Mouse (Mus musculus): ENCODE measurements around the gene Ctnna2. TPM values are rescaled to one million over a fixed set of nuclear protein-coding genes. Genes with fewer than 3 reads are reported as not detected.

Ctnna2 gene
- polyA plus RNA-seq, 1 experiment, result 0.70 TPM

- TF ChIP-seq CTCF (IDR thresholded peaks at IDR 0.05; ENCODE audit: borderline replicate concordance, control insufficient read depth, extremely low read depth, insufficient read depth, low read length, poor library complexity), result no peak
- TF ChIP-seq POLR2A (IDR thresholded peaks at IDR 0.05; ENCODE audit: control insufficient read depth, extremely low read depth, insufficient read depth, low read length, poor library complexity), result no peak
- WGBS, result 100% methylated on average over 2 of the region's 2 CpGs
- Histone ChIP-seq H3K4me1 (replicated peaks; ENCODE audit: control insufficient read depth, insufficient read depth, low read length) (no peaks in the 10 kb centered on the region), H3K4me3 (ENCODE audit: control insufficient read depth, insufficient read depth, low read length) (no peak overlapping the region), H3K36me3 (ENCODE audit: control insufficient read depth, insufficient read depth, low read length) (no peaks in the 10 kb centered on the region), H3K27ac (ENCODE audit: control insufficient read depth, insufficient read depth, low read length) (no peak overlapping the region), H3K27me3 (ENCODE audit: control insufficient read depth, insufficient read depth, low read length) (no peaks in the 10 kb centered on the region)
- no peak for DNase-seq
These were observed 608.4 kb downstream of the Ctnna2 start for GRCm38 (mm10) chr6:77371147-77371546.

DNA sequence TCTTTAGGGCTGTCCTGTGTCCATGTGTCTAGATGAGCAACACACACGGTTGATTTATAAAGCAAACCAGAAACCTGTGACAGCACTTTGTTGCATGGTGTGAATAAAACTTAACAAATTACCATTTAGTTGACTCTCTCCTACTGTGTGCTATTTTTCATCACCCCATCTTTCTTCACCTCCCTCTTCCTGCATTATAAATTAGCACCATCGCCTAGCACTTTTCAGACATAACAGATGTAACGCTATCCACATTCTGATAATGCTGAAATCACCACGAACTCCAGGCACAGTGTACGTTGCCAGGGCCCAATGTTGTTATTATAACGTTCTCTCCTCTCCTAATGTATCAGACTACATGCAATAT lies 621.0 kb downstream of the Ctnna2 start:
- Histone ChIP-seq H3K36me3 (ENCODE audit: control insufficient read depth, insufficient read depth, low read length) (no peaks in the 10 kb centered on the region), H3K4me3 (ENCODE audit: control insufficient read depth, insufficient read depth, low read length) (no peak overlapping the region), H3K27me3 (ENCODE audit: control insufficient read depth, insufficient read depth, low read length) (no peaks in the 10 kb centered on the region), H3K27ac (ENCODE audit: control insufficient read depth, insufficient read depth, low read length) (no peak overlapping the region), H3K4me1 (replicated peaks; ENCODE audit: control insufficient read depth, insufficient read depth, low read length) (no peaks in the 10 kb centered on the region)
- DNase-seq, result no peak
- no peak for TF ChIP-seq CTCF (IDR thresholded peaks at IDR 0.05; ENCODE audit: borderline replicate concordance, control insufficient read depth, extremely low read depth, insufficient read depth, low read length, poor library complexity)
- no peak for TF ChIP-seq POLR2A (IDR thresholded peaks at IDR 0.05; ENCODE audit: control insufficient read depth, extremely low read depth, insufficient read depth, low read length, poor library complexity)
- 92% methylated on average over 6 of the region's 6 CpGs for WGBS

DNA sequence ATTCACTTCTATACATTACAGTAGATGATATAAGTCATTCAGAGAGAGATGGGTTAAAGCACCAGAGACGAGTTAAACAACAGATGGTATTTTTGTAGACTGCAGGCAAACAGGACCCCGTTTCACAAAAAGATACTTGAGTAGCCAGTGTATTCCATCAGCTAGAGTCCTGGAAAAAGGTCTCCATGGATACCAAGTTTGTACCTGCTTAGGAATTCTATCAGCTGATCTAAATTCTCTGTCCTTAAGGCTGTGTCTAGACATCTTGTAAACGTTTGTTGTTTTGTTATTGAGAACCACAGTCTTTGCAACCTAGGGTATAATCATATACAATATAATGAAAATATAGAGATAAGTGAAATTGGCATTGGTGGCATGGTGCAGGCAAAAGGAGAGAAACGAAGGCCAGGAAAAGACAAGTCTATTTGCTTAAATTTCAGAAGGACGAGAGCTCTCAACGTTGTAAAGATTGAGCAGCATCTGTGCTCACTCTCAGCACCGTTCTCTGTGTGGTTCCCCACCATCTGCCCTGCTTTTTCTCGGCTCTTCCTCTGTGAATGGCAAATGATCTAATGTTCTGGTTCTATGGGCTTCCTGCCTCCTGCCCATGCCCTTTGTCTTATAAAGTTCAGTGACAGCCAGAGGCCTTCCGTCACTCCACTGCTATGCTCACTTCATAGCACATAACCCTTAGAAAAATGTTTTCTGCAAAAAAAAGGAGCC lies 621.6 kb downstream of the Ctnna2 start:
- Histone ChIP-seq H3K4me3 (ENCODE audit: control insufficient read depth, insufficient read depth, low read length) (no peak overlapping the region), H3K27ac (ENCODE audit: control insufficient read depth, insufficient read depth, low read length) (no peak overlapping the region), H3K36me3 (ENCODE audit: control insufficient read depth, insufficient read depth, low read length) (no peaks in the 10 kb centered on the region), H3K27me3 (ENCODE audit: control insufficient read depth, insufficient read depth, low read length) (no peaks in the 10 kb centered on the region), H3K4me1 (replicated peaks; ENCODE audit: control insufficient read depth, insufficient read depth, low read length) (no peaks in the 10 kb centered on the region)
- WGBS, result 83% methylated on average over 9 of the region's 9 CpGs
- TF ChIP-seq POLR2A (IDR thresholded peaks at IDR 0.05; ENCODE audit: control insufficient read depth, extremely low read depth, insufficient read depth, low read length, poor library complexity), result no peak
- TF ChIP-seq CTCF (IDR thresholded peaks at IDR 0.05; ENCODE audit: borderline replicate concordance, control insufficient read depth, extremely low read depth, insufficient read depth, low read length, poor library complexity), result no peak
- no peak for DNase-seq

DNA sequence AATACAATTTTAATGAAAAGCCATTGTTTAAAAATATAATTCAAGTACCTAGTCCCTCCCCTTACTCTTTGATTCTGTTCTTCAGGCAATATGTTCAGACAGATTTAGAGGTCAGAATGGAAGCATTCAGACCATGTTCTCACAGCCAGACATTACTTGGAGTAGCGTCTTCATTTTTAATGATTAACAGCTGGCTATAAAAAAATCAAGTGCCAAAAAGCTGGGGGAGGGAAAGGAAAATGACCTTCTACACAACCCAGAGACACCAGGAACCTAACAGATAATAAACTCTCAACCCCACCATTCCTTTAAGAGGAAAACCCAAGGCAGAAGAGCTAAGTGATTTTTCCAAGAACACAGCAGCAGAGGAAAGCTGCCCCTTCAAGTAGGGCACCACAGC lies 624.7 kb downstream of the Ctnna2 start:
- WGBS, result 84% methylated on average over 1 of the region's 1 CpGs
- TF ChIP-seq CTCF (IDR thresholded peaks at IDR 0.05; ENCODE audit: borderline replicate concordance, control insufficient read depth, extremely low read depth, insufficient read depth, low read length, poor library complexity) (no peak), POLR2A (IDR thresholded peaks at IDR 0.05; ENCODE audit: control insufficient read depth, extremely low read depth, insufficient read depth, low read length, poor library complexity) (no peak)
- no peaks in the 10 kb centered on the region for H3K27me3 ChIP-seq (ENCODE audit: control insufficient read depth, insufficient read depth, low read length)
- no peaks in the 10 kb centered on the region for H3K36me3 ChIP-seq (ENCODE audit: control insufficient read depth, insufficient read depth, low read length)
- no peak overlapping the region for H3K27ac ChIP-seq (ENCODE audit: control insufficient read depth, insufficient read depth, low read length)
- H3K4me1 ChIP-seq (replicated peaks; ENCODE audit: control insufficient read depth, insufficient read depth, low read length), result no peaks in the 10 kb centered on the region
- H3K4me3 ChIP-seq (ENCODE audit: control insufficient read depth, insufficient read depth, low read length), result no peak overlapping the region
- DNase-seq, result no peak

DNA sequence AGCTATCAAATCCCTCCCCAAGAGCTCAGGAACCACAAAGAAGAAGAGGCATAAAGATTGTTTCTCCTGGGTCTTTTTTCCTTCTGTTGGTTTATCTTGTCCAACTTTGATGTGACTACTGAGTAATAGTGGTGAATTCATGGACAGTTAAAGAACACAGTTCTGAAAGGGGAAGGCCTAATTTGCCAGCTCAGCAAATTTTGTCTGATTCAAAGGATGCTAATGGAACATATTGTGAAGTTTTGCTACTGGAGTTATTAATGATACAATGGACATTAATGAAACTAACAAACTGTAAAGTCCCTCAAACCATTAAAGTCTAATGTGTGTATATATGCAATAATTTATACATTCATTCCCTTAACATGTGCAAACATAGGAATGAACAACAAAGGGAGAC lies 635.7 kb downstream of the Ctnna2 start:
- H3K36me3 ChIP-seq (ENCODE audit: control insufficient read depth, insufficient read depth, low read length), result no peaks in the 10 kb centered on the region
- DNase-seq, result no peak
- no peaks in the 10 kb centered on the region for H3K27me3 ChIP-seq (ENCODE audit: control insufficient read depth, insufficient read depth, low read length)
- TF ChIP-seq CTCF (IDR thresholded peaks at IDR 0.05; ENCODE audit: borderline replicate concordance, control insufficient read depth, extremely low read depth, insufficient read depth, low read length, poor library complexity) (no peak), POLR2A (IDR thresholded peaks at IDR 0.05; ENCODE audit: control insufficient read depth, extremely low read depth, insufficient read depth, low read length, poor library complexity) (no peak)
- no peak overlapping the region for H3K27ac ChIP-seq (ENCODE audit: control insufficient read depth, insufficient read depth, low read length)
- H3K4me3 ChIP-seq (ENCODE audit: control insufficient read depth, insufficient read depth, low read length), result no peak overlapping the region
- H3K4me1 ChIP-seq (replicated peaks; ENCODE audit: control insufficient read depth, insufficient read depth, low read length), result no peaks in the 10 kb centered on the region

GRCm38 (mm10) chr6:77335537-77335936 lies 644.0 kb downstream of the Ctnna2 start:
- no peaks in the 10 kb centered on the region for H3K4me1 ChIP-seq (replicated peaks; ENCODE audit: control insufficient read depth, insufficient read depth, low read length)
- no peak overlapping the region for H3K4me3 ChIP-seq (ENCODE audit: control insufficient read depth, insufficient read depth, low read length)
- H3K36me3 ChIP-seq (ENCODE audit: control insufficient read depth, insufficient read depth, low read length), result no peaks in the 10 kb centered on the region
- no peak overlapping the region for H3K27ac ChIP-seq (ENCODE audit: control insufficient read depth, insufficient read depth, low read length)
- WGBS, result 4% methylated on average over 2 of the region's 2 CpGs
- no peak for DNase-seq
- no peaks in the 10 kb centered on the region for H3K27me3 ChIP-seq (ENCODE audit: control insufficient read depth, insufficient read depth, low read length)
- TF ChIP-seq CTCF (IDR thresholded peaks at IDR 0.05; ENCODE audit: borderline replicate concordance, control insufficient read depth, extremely low read depth, insufficient read depth, low read length, poor library complexity) (no peak), POLR2A (IDR thresholded peaks at IDR 0.05; ENCODE audit: control insufficient read depth, extremely low read depth, insufficient read depth, low read length, poor library complexity) (no peak)

DNA sequence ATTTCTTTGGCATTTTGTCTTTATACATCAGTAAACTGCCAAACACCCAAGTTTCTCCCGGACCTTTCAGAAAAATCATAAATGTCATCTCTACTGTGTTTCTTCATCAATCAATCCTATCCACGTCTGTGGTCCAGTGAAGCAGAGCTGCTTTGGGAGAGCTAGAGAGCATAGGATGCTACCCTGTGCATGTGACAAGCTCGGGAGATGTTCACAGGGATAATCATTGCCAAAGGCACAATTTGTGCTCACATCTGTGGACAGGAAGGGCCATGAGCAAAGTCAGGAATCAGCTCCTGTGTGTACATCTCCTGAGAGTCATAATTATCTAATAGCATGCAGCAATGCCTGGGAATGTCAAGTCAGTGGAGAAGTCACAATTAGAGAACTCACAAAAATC lies 654.8 kb downstream of the Ctnna2 start:
- H3K36me3 ChIP-seq (ENCODE audit: control insufficient read depth, insufficient read depth, low read length), result no peaks in the 10 kb centered on the region
- no peaks in the 10 kb centered on the region for H3K4me1 ChIP-seq (replicated peaks; ENCODE audit: control insufficient read depth, insufficient read depth, low read length)
- no peak for DNase-seq
- no peak overlapping the region for H3K27ac ChIP-seq (ENCODE audit: control insufficient read depth, insufficient read depth, low read length)
- 82% methylated on average over 3 of the region's 3 CpGs for WGBS
- no peak for TF ChIP-seq POLR2A (IDR thresholded peaks at IDR 0.05; ENCODE audit: control insufficient read depth, extremely low read depth, insufficient read depth, low read length, poor library complexity)
- TF ChIP-seq CTCF (IDR thresholded peaks at IDR 0.05; ENCODE audit: borderline replicate concordance, control insufficient read depth, extremely low read depth, insufficient read depth, low read length, poor library complexity), result no peak
- no peak overlapping the region for H3K4me3 ChIP-seq (ENCODE audit: control insufficient read depth, insufficient read depth, low read length)
- H3K27me3 ChIP-seq (ENCODE audit: control insufficient read depth, insufficient read depth, low read length), result no peaks in the 10 kb centered on the region

Data from thymus, adult 2 months (tissue).